Mouse (Mus musculus): ENCODE data around the gene Dennd4b. TPM values are rescaled to one million over a fixed set of nuclear protein-coding genes. Genes with fewer than 3 reads are reported as not detected.
"Not testable (repeated sequence)": the region's sequence is repeated elsewhere in the genome, so short reads cannot be mapped to it uniquely, and the experiment has no call there.

Gene Dennd4b
- polyA plus RNA-seq, 1 experiment from 2014 or later = 4.7 TPM

DNA sequence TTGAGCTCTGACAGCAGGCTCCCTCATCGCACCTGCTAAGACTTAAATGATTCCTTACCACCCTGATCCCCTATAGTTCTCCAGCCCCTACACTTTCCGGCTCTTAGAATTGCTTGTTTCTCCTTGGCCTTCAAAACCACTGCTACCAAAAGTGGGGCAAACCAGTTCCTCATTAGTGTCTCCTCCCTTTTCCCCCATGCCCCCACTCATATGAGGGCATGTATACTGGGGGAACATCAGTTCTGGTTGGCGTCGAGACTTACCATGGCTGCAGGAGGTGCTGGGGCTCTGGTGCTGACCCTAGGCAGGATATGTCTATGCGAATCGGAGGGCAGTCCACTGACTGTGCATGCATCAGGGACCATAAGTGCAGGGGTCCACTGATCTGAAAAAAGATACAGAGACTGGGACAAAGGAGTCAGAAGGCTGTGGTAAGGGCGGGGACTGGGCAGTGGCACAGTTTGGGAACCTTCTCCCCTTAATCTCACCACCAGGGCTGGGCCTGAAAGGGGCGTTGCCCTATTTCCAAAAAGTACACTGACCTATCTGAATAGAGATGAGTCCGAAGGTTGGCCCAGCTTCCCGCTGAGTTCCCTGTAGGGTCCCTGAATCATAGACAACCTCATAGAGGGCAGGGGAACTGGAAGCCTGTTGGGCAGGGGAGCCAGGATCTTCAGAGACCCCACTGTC lies 23.2 kb upstream of the Dennd4b start:
- Histone ChIP-seq H3K36me3 (no peaks in the 10 kb centered on the region), H3K4me3 (no peak overlapping the region), H3K27ac (no peak overlapping the region), H3K9ac (no peak overlapping the region), H3K4me1 (peaks cover 17% of the 10 kb centered on the region), H3K4me2 (no peak overlapping the region; the same call in 1 of the 2 replicates), H3K27me3 (no peaks in the 10 kb centered on the region), H3K9me3 (no peaks in the 10 kb centered on the region)
- no peak for ATAC-seq (ENCODE audit: insufficient number of reproducible peaks, low FRiP score, low TSS enrichment, low read depth)
- 82% methylated on average over 10 of the region's 10 CpGs for WGBS

DNA sequence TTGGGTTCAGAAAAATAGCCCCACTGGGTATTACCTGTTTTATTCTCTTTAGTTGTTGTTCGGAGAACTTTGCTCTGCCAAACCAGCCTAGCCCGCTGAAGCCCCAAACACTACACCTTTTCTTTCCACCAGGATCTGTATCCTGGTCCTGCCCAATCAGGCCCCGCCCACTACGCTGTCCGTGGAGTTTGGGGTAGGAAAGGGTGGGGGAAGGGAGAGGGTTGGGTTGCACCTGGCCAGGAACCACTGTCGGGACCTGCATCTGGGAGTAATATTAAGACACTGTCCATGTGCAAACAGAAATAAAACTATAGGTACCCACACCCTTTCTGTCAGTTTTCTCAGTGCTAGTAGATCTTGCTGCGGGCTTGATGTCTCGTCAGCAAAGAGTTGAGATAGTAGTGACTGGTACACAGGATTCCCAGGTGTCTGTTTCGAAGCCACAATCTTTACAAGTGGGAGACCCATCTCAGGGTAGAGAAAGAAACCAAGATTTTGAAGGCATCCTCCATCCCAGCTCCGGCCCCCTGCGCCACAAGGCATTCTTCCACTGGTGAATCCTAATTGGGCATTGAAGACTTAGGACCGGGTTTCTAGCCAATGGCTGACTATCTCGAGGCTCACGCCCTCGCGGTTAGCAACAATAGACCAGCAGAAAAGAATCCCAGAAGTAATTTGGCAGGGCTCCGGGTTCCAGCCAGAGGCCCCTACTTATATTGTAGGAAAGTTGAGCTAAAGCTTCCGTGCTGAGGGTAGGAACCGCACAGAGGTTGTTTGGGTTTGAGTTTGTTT lies 21.8 kb upstream of the Dennd4b start, which contains the start of gene Creb3l4:
Creb3l4 (minus strand) TSS at position 529 of the 792 bp plus-strand sequence.
- H3K9ac ChIP-seq = no peak within 1 kb of the TSS
- peak within 1 kb of the TSS; percentile 74 for H3K27ac ChIP-seq
- no peaks in the 10 kb centered on the region for H3K36me3 ChIP-seq
- H3K9me3 ChIP-seq = no peaks in the 10 kb centered on the region
- peak; percentile 50; the same call in 1 of the 2 replicates for ATAC-seq (ENCODE audit: insufficient number of reproducible peaks, low FRiP score, low TSS enrichment, low read depth)
- peak within 1 kb of the TSS; percentile 60 for H3K4me2 ChIP-seq
- no peaks in the 10 kb centered on the region for H3K27me3 ChIP-seq
- H3K4me1 ChIP-seq = peaks cover 21% of the 10 kb centered on the region
- H3K4me3 ChIP-seq = peak within 1 kb of the TSS; percentile 37
- whole genome bisulfite sequencing = 4% methylated on average over 19 of the region's 19 CpGs

DNA sequence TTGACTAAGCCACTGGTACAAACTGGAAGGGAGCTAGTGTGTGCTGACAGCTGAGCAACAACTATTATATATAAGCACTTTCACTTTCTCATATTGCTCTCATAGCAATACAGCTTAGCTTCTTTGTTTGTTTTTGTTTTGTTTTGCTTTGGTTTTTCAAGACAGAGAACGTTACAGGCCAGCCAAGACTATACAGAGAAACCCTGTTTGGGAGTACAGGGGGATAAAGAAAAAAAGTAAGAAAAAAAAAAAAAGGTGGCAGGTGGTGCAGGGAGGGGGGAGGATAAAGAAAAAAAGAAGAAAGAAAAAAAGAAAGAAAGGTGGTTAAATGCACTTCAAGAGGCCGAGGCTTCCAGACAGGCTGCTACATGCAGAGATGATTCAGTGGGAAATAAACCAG lies 19.6 kb upstream of the Dennd4b start:
- 62% methylated on average over 2 of the region's 2 CpGs for WGBS
- Histone ChIP-seq H3K4me1 (peaks cover 29% of the 10 kb centered on the region), H3K27ac (no peak overlapping the region), H3K9me3 (no peaks in the 10 kb centered on the region), H3K27me3 (no peaks in the 10 kb centered on the region), H3K36me3 (no peaks in the 10 kb centered on the region), H3K4me2 (no peak overlapping the region), H3K9ac (no peak overlapping the region), H3K4me3 (no peak overlapping the region)
- ATAC-seq (ENCODE audit: insufficient number of reproducible peaks, low FRiP score, low TSS enrichment, low read depth) = no peak

DNA sequence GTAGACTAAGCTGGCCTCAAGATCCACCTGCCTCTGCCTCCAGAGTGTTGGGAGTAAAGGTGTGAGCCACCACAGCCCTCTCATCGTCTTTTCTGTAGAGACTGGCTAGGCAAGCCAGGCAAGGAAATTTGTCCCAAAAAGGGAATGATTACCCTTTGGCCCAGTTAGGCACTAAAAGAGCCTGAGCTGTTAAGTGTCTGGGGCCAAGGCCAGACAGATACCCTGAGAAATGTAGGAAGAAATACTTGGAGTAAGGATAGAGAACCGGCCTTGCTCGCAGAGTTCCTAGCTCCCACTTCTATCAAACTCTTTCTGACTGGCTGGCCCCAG lies 17.4 kb upstream of the Dennd4b start:
- Histone ChIP-seq H3K27me3 (no peaks in the 10 kb centered on the region), H3K4me1 (peaks cover 29% of the 10 kb centered on the region), H3K9me3 (no peaks in the 10 kb centered on the region), H3K36me3 (peaks cover 12% of the 10 kb centered on the region), H3K27ac (peak overlapping the region; percentile 95), H3K4me3 (peak overlapping the region; percentile 81), H3K4me2 (peak overlapping the region; percentile 86), H3K9ac (peak overlapping the region; percentile 35; the same call in 1 of the 2 replicates)
- ATAC-seq (ENCODE audit: insufficient number of reproducible peaks, low FRiP score, low TSS enrichment, low read depth) = no peak; the same call in 1 of the 2 replicates
- WGBS = 0% methylated on average over 3 of the region's 3 CpGs

DNA sequence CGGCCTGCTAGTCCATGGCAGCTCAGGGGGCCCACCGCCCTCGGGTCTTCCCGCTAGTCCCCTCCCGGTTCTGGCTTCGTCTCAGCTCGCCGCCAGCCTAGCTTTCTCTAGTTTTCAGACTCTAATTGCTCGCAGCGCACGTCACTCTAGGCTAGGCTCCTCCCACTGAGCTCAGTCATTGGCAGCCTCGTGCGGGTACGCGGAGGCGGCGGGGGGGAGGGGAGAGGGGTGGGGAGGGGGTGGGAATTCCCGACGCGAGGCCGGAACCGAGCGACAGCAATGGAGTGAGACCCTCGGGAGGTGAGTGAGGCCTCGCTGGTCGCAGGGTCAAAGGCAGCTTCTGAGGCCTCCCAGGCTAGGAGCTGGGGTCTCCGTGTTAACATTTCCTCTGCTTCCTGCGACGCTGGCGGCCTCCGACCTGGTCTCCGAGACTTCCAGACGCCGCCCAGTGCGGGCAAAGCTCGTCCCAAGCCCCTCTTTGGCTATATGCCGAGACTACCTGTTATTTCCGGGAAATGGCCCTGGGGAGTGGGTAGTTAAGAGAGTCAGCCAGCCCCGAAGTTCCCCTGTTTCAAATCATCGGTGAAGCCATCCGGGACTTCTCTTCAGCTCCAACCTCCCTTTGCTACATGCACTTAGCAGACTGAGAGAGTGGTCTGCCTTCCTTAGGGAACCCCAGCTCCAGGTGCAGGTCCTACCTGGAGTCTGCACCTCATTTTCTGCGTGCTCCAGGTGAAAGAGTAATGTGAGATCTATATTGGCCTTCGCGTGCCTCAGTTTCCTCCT lies 16.8 kb upstream of the Dennd4b start, which contains the start of gene Slc39a1:
Slc39a1 (plus strand) TSS at position 213 of the 786 bp plus-strand sequence.
- Histone ChIP-seq H3K27ac (peak within 1 kb of the TSS; percentile 95), H3K4me3 (peak within 1 kb of the TSS; percentile 81), H3K27me3 (no peaks in the 10 kb centered on the region), H3K4me2 (peak within 1 kb of the TSS; percentile 86), H3K4me1 (peaks cover 24% of the 10 kb centered on the region), H3K9ac (peak within 1 kb of the TSS; percentile 72), H3K9me3 (no peaks in the 10 kb centered on the region), H3K36me3 (peaks cover 12% of the 10 kb centered on the region)
- ATAC-seq (ENCODE audit: insufficient number of reproducible peaks, low FRiP score, low TSS enrichment, low read depth) = peak; percentile 93
- WGBS = under 1% methylated on average over 42 of the region's 44 CpGs

DNA sequence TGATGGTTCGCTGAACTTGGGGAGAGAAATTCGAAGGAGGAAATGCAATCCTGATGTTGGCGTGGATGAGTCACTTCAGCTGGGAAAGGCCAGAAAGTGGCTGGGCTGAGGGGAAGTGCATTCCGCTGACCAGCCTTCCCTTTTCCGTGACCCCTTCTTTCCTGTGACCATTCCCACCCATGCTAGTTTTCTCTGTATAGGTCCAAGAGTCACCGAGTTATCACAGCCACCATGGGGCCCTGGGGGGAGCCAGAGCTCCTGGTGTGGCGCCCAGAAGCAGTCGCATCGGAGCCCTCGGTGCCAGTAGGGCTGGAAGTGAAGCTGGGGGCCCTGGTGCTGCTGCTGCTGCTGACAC lies 16.3 kb upstream of the Dennd4b start:
- Histone ChIP-seq H3K9ac (peak overlapping the region; percentile 72), H3K36me3 (peaks cover 12% of the 10 kb centered on the region), H3K4me1 (peaks cover 18% of the 10 kb centered on the region), H3K4me3 (peak overlapping the region; percentile 81), H3K9me3 (no peaks in the 10 kb centered on the region), H3K4me2 (peak overlapping the region; percentile 86), H3K27ac (peak overlapping the region; percentile 95), H3K27me3 (no peaks in the 10 kb centered on the region)
- WGBS = 3% methylated on average over 10 of the region's 10 CpGs
- ATAC-seq (ENCODE audit: insufficient number of reproducible peaks, low FRiP score, low TSS enrichment, low read depth) = no peak

DNA sequence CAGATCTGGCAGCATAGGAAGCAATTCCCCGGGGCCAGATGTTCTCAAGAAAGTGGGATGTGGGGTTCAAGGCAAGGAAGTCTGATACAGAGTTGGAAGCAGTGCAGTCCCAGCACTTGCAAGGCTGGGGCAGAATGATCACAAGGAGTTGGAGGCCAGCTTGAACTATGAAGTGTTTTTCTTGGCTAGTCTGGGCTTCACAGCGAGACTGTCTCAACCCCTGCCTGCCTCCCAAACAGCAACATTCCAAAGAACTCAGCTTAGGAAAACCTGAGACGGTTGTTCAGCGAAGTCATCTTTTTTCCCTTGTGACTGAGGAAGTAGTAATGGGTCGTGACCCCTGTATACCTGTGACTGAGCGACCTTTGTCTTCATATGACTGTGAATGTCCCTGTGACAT lies 14.2 kb upstream of the Dennd4b start:
- Histone ChIP-seq H3K9me3 (no peaks in the 10 kb centered on the region), H3K4me3 (no peak overlapping the region), H3K4me1 (peaks cover 23% of the 10 kb centered on the region), H3K36me3 (peaks cover 12% of the 10 kb centered on the region), H3K4me2 (no peak overlapping the region), H3K27me3 (no peaks in the 10 kb centered on the region), H3K27ac (no peak overlapping the region; the same call in 1 of the 2 replicates), H3K9ac (no peak overlapping the region)
- no peak for ATAC-seq (ENCODE audit: insufficient number of reproducible peaks, low FRiP score, low TSS enrichment, low read depth)
- 71% methylated on average over 6 of the region's 6 CpGs for WGBS

DNA sequence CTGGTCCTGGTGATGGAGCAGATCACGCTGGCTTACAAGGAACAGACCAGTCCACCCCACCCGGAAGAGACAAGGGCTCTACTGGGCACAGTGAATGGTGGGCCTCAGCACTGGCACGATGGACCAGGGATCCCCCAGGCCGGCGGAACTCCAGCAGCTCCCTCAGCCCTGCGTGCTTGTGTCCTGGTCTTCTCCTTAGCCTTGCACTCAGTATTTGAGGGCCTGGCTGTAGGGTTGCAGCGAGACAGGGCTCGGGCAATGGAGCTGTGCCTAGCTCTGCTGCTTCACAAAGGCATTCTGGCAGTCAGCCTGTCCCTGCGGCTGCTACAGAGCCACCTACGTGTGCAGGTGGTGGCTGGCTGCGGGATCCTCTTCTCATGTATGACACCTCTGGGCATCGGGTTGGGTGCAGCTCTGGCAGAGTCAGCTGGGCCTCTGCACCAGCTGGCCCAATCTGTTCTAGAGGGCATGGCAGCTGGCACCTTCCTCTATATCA lies 13.2 kb upstream of the Dennd4b start:
- ATAC-seq (ENCODE audit: insufficient number of reproducible peaks, low FRiP score, low TSS enrichment, low read depth); H3K9me3 ChIP-seq; H3K27ac ChIP-seq; H3K9ac ChIP-seq; H3K27me3 ChIP-seq; H3K4me2 ChIP-seq; H3K4me3 ChIP-seq: not testable (repeated sequence)
- Histone ChIP-seq H3K4me1 (peaks cover 27% of the 10 kb centered on the region), H3K36me3 (peaks cover 18% of the 10 kb centered on the region)
- WGBS = 95% methylated on average over 10 of the region's 12 CpGs

DNA sequence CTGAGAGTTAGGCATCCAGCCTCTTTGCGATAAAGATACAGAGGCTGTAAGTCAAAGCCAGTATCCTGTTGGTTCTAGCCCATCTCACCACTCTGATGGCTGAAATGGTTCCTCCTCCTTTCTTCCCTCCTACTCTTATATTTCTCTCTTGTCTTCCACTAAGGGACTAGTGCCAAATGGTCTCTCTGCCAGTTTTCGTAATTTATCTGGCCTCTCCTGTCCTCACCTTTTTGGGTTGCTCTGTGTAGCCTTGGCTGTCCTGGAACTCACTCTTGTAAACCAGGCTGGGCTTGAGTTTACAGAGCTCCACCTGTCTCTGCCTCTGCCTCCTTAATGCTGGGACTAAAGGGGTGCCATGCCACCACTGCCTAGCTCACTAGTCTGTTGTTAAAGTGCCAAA lies 12.3 kb upstream of the Dennd4b start:
- not testable (repeated sequence) for H3K9ac ChIP-seq; H3K4me3 ChIP-seq; H3K9me3 ChIP-seq; ATAC-seq (ENCODE audit: insufficient number of reproducible peaks, low FRiP score, low TSS enrichment, low read depth); H3K4me2 ChIP-seq; H3K27me3 ChIP-seq; H3K27ac ChIP-seq
- 96% methylated on average over 2 of the region's 2 CpGs for WGBS
- Histone ChIP-seq H3K4me1 (peaks cover 25% of the 10 kb centered on the region), H3K36me3 (peaks cover 27% of the 10 kb centered on the region)

DNA sequence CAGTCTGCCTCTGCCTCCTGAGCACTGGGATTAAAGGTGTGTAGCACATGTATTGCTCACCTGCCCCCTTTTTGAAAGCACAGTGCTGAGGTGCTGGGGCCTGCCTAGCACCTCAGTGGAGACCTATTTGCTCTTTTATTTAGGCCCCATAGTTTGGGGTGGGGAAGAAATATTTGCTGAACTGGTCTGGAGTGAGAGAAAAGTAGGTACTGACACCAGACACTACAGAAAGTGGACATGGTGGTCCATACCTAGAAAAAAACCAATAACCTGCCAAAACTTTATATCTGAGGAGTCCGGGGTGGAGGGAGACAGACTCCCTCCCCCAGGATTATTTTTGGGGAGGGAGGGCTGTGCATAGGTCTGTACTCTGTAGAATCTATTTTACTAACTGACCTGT lies 11.8 kb upstream of the Dennd4b start:
- H3K4me2 ChIP-seq; H3K9ac ChIP-seq; H3K27ac ChIP-seq; H3K4me3 ChIP-seq; H3K9me3 ChIP-seq; ATAC-seq (ENCODE audit: insufficient number of reproducible peaks, low FRiP score, low TSS enrichment, low read depth); H3K27me3 ChIP-seq: not testable (repeated sequence)
- peaks cover 30% of the 10 kb centered on the region for H3K36me3 ChIP-seq
- 76% methylated on average over 1 of the region's 1 CpGs for WGBS
- H3K4me1 ChIP-seq = peaks cover 24% of the 10 kb centered on the region

DNA sequence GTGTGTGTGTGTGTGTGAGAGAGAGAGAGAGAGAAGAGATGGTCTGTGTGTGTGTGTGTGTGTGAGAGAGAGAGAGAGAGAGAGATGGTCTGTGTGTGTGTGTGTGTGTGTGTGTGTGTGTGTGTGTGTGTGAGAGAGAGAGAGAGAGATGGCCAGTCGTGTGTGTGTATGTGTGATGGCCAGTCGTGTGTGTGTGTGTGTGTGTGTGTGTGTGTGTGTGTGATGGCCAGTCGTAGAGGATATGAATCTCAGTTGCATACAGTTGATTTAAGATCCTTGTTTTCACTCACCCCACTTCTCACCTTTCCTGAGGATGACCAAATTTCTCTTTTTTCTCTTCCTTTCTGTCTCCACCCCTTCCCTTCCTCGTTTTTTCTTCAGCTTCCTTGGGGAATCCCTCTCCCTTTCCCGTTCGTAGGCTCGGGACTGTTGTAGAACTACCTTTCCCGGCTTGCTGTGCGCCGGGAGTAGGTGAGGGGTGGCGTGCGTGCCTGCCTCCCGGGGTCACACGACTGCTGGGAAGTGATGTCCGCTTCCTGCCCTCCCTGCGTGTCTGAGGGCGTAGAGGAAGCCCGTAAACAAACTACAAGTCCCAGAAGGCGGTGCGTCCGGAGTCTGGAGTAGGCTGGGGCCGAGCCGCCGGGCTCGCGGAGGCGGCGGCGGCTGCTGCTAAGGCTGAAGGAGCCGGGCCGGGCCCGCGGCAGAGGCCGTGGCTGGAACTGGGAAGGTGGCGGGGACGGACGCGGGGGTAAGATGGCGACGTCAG lies 11.1 kb upstream of the Dennd4b start, which contains the start of gene Crtc2:
Crtc2 (plus strand) TSS at position 511 of the 766 bp plus-strand sequence.
- H3K9me3 ChIP-seq = no peaks in the 10 kb centered on the region
- WGBS = 1% methylated on average over 40 of the region's 40 CpGs
- no peaks in the 10 kb centered on the region for H3K27me3 ChIP-seq
- H3K4me1 ChIP-seq = peaks cover 21% of the 10 kb centered on the region
- peaks cover 36% of the 10 kb centered on the region for H3K36me3 ChIP-seq
- H3K9ac ChIP-seq = peak within 1 kb of the TSS; percentile 94
- H3K4me2 ChIP-seq = peak within 1 kb of the TSS; percentile 75
- peak within 1 kb of the TSS; percentile 90 for H3K4me3 ChIP-seq
- peak within 1 kb of the TSS; percentile 89 for H3K27ac ChIP-seq
- ATAC-seq (ENCODE audit: insufficient number of reproducible peaks, low FRiP score, low TSS enrichment, low read depth) = peak; percentile 97
